In genomic region chr17:91531488-91531887, GRCm38 (mm10) we compare ENCODE assay signal across 19 mouse cellular contexts.
"Had no signal": no experiment of that assay in that cellular context is flagged by ENCODE, and none has a peak within 500 bp of the region (broad histone marks: within the 10 kb centered on the region; RNA-seq: fewer than 3 reads in every experiment).

No protein-coding gene starts in this region.

- H3K9ac ChIP-seq: lung, embryonic 15.5 days; midbrain, embryonic 12.5 days; neural tube, embryonic 13.5 days; neural tube, embryonic 15.5 days had no signal

- H3K27me3 ChIP-seq: lung, embryonic 15.5 days; midbrain, embryonic 12.5 days; neural tube, embryonic 13.5 days; neural tube, embryonic 15.5 days had no signal

- H3K4me3 ChIP-seq: lung, embryonic 15.5 days; midbrain, embryonic 10.5 days; midbrain, embryonic 12.5 days; myocyte; neural tube, embryonic 13.5 days; neural tube, embryonic 15.5 days had no signal

- H3K9me3 ChIP-seq: lung, embryonic 15.5 days; midbrain, embryonic 10.5 days; midbrain, embryonic 12.5 days; neural tube, embryonic 13.5 days; neural tube, embryonic 15.5 days had no signal

- H3K4me1 ChIP-seq: lung, embryonic 15.5 days; midbrain, embryonic 10.5 days; midbrain, embryonic 12.5 days; neural tube, embryonic 13.5 days; neural tube, embryonic 15.5 days had no signal

- H3K36me3 ChIP-seq: lung, embryonic 15.5 days; midbrain, embryonic 10.5 days; midbrain, embryonic 12.5 days; neural tube, embryonic 13.5 days; neural tube, embryonic 15.5 days had no signal

- ATAC-seq: lung, postnatal 0 days; midbrain, embryonic 16.5 days had no signal

- DNase-seq: lung, adult 2 months; lung, postnatal 4 days; midbrain, embryonic 14.5 days; retina, postnatal 1 day; right cerebral cortex, adult 18-20 months; right cerebral cortex, postnatal 25 days; right cerebral cortex, postnatal 4 days; spleen, adult 18-20 months; thymus, adult 18-20 months; thymus, postnatal 14 days; thymus, postnatal 36 days had no signal

- H3K27ac ChIP-seq: lung, embryonic 15.5 days; midbrain, embryonic 10.5 days; midbrain, embryonic 12.5 days; neural tube, embryonic 13.5 days; neural tube, embryonic 15.5 days had no signal
